Mouse (Mus musculus) layer of hippocampus, postnatal 14 days (tissue): ENCODE results near the gene Mlst8. TPM values are rescaled to one million over a fixed set of nuclear protein-coding genes. Genes with fewer than 3 reads are reported as not detected.
"Not testable (repeated sequence)": the region's sequence is repeated elsewhere in the genome, so short reads cannot be mapped to it uniquely, and the experiment has no call there.

Source experiments
- DNase-seq, 2 experiments: peaks; one replicate each; pipeline ENCODE4 v3.0.0; 2021 to 2022; ENCODE audit warnings: low spot score in 2 of 2, mixed read lengths in 1 of 2
- total RNA-seq, 2 experiments: library from RNA; stranded (reverse); gene quantifications; 2 replicates each; pipeline ENCODE4 v1.2.3; 2021

The Mlst8 gene
- total RNA-seq, 2 experiments from 2014 or later: 30.7 to 32.1 TPM

DNA sequence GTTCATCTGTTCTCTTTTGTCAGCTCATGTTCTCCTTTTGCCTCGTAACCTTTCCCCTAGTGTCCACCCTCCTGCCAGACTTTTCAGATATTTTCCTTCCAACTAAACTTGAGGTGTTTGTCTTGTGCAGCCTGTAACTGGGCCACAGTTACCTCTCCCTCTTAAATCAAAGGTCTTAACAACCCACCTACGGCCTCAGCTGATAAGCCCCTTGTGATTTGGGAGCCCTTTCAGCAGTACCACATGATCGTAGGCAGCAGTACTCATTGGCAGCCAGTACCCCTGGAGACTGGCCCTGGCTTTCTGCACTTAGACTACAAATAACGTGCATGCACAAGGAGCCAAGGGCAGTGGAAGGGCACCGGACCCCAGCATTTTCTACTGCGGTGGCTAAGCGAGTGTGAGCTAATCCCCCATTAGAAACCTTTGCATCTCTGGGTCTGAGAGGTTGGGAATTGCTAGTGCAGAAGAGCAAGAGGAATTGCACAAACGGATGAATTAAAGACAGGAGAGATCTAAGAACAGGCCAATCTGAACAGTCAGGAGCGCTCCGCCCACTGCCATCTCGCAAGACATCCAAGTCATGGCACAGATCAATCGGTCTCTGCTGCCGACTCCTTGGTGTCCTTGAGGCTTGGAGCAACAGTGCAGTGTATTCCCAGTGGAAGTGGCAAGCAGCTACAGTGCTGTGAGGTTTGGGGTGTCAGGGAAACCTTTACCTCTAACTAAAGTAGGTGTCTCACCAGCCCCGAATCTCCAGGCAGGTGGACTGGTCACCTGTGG lies 49.5 kb downstream of the Mlst8 start:
- DNase-seq: peak in 1 of 2 experiments; percentile 28

DNA sequence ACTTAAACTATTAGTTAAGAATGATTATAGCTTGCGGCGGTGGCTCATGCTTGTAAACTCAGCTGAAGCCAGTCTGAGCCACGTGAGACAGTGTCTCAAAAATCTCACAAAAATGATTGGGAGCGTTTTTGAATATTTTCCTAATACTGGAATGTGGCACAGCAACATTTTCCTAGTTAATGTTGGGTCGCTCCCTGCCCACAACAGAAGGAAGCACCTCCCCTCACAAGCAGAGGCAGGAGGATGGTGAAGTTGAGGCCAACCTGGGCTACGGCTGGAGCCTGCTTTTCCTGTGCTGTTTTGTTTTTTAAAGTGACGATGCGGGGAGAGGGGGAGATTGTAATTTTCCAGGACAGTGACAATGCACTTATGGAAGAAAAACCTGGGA lies 51.7 kb downstream of the Mlst8 start:
- DNase-seq: no peak

DNA sequence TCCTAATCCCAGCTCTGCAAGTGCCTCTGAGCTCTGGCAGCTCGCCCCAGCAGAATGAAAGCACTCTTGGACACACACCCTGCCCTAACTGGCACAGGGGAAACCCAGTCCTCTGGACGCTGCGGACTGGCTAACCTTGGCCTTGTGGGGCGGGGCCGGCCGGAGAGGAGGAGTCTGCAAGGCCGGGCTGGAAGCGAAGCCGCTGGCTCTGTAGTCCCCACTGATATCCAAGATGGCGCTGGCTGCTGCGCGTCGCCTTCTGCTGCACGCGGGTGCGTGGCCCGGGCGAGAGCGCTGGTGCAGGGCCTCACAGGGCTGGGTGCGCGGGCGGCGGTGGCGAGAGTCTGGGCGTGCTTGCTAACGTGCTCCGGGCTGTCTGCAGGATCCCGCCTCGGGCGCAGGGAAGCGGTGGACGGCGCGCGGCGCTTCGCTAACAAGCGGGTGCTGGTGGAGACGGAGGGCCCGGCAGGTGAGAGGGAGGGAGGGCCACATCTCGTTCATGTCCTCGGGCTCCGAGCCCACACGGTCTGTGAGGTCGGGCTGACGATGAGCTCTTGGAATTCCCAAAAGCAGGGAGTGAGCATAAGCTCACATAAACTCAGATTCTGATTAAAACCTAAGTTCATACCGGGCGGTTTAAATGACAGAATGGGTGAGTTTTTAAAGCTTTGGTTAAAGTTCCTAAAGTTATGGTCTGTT lies 52.3 kb downstream of the Mlst8 start, which contains the start of gene Eci1:
TSS of gene Eci1 (plus strand) at position 171 of the 699 bp plus-strand sequence.
- peak; percentile 88 to 94 for DNase-seq

DNA sequence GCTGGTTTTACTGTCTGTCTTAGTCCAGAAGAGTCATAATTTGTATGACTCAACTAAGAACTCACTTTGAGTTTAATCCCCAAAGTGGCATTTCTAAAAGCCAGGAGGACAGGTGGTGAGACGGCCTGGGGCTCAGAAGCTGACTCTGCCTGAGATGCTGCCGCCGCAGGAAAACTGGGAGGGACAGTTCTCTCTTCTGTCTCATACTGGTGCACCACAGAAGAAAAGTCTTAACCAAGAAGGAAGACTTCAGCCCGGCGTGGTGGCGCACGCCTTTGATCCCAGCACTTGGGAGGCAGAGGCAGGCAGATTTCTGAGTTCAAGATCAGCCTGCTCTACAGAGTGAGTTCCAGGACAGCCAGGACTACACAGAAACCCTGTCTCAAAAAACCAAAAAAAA lies 53.0 kb downstream of the Mlst8 start:
- DNase-seq: no peak

DNA sequence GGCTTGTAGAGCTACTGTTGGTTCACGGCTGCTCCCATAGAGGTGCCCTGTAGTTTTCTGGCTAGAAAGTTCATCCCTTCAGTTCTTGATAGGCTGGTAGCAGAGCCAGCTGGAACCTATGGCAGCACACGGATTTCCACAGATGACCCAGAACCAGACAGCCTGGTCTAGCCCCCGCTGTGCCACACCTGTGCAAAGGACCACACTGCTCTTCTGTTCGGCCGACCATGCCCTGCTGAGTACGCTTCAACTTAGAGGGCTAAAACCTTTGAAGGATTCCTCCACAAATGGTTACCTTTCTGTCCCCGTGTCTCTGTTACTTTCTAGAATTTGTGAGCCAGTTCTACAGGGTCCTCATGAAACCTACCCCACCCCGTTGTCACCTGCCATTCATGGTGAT lies 53.6 kb downstream of the Mlst8 start:
- DNase-seq: not testable (repeated sequence)

DNA sequence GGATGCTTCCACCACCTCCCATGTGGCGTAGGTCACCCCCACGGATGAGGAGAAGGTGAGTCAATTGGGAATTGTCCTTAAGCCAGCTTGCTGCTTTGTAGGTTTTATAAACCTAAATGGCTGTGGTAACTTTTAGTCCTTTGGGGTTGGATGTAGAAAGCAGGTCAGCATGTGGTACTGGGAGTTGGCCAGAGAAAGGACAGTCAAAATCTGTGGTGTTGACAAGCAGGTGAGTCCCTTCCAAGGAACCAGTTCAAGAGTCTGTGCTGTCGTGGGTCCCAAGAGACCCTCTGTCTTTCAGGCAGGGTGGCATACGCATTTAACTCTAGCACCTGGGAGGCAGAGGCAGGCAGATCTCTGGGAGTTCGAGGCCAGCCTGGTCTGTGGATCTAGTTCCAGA lies 54.4 kb downstream of the Mlst8 start:
- DNase-seq: no peak

Other genes starting within 250 kb of the Mlst8 start
- gene Ccnf, start 227.6 kb downstream of the Mlst8 start, total RNA-seq: 1 to 10 TPM; 5.9 to 8.2 TPM
- 1 to 10 TPM; 1.3 to 1.8 TPM for gene Abca17, start 128.0 kb downstream of the Mlst8 start, total RNA-seq
- gene Abca3, start 127.1 kb downstream of the Mlst8 start, total RNA-seq: 100 to 1,000 TPM; 102 to 104 TPM
- 100 to 1,000 TPM; 133 to 141 TPM for gene Rnps1, start 64.5 kb downstream of the Mlst8 start, total RNA-seq
- gene Eci1, start 52.4 kb downstream of the Mlst8 start, total RNA-seq: 10 to 100 TPM; 25.4 to 28.0 TPM
- gene Dnase1l2, start 36.0 kb downstream of the Mlst8 start, total RNA-seq: 1 to 10 TPM; 5.2 to 8.1 TPM
- gene E4f1, start 8.8 kb downstream of the Mlst8 start, total RNA-seq: 10 to 100 TPM; 27.8 to 32.3 TPM
- 10 to 100 TPM; 71.8 to 73.5 TPM for gene Pgp, start 8.7 kb downstream of the Mlst8 start, total RNA-seq
- 1 to 10 TPM; 1.0 to 2.1 TPM for gene Bricd5, start 5.2 kb downstream of the Mlst8 start, total RNA-seq
- gene Caskin1, start 9.5 kb upstream of the Mlst8 start, total RNA-seq: 100 to 1,000 TPM; 155 to 161 TPM
- 10 to 100 TPM; 93.6 to 96.0 TPM for gene Traf7, start 48.9 kb upstream of the Mlst8 start, total RNA-seq
- 10 to 100 TPM; 60.1 to 69.3 TPM for gene Rab26, start 55.1 kb upstream of the Mlst8 start, total RNA-seq
- 10 to 100 TPM; 71.1 to 85.9 TPM for gene Pkd1, start 70.8 kb upstream of the Mlst8 start, total RNA-seq
- gene Tsc2, start 153.6 kb upstream of the Mlst8 start, total RNA-seq: 100 to 1,000 TPM; 160 to 162 TPM
- 1 to 10 TPM; 3.9 to 5.3 TPM for gene Nthl1, start 153.6 kb upstream of the Mlst8 start, total RNA-seq
- 10 to 100 TPM; 47.9 to 52.4 TPM for gene Slc9a3r2, start 171.2 kb upstream of the Mlst8 start, total RNA-seq
- 1 to 10 TPM; 3.7 to 3.9 TPM for gene Npw, start 179.4 kb upstream of the Mlst8 start, total RNA-seq
- 10 to 100 TPM; 36.5 to 40.7 TPM for gene Zfp598, start 190.6 kb upstream of the Mlst8 start, total RNA-seq
- gene Syngr3, start 210.9 kb upstream of the Mlst8 start, total RNA-seq: 100 to 1,000 TPM; 197 to 204 TPM
- 10 to 100 TPM; 18.5 to 19.8 TPM for gene Gfer, start 217.1 kb upstream of the Mlst8 start, total RNA-seq
- 1 to 10 TPM; 2.7 to 4.4 TPM for gene Noxo1, start 217.2 kb upstream of the Mlst8 start, total RNA-seq
- gene Tbl3, start 228.6 kb upstream of the Mlst8 start, total RNA-seq: 10 to 100 TPM; 28.5 to 29.1 TPM
- not detected for gene Rnf151, start 239.0 kb upstream of the Mlst8 start, total RNA-seq
- 100 to 1,000 TPM; 494 to 506 TPM for gene Rps2, start 239.0 kb upstream of the Mlst8 start, total RNA-seq
- 100 to 1,000 TPM; 186 to 200 TPM for gene Ndufb10, start 245.4 kb upstream of the Mlst8 start, total RNA-seq
- 1 to 10 TPM in 1 of 2 experiments, under 1 TPM in 1; 0.79 to 1.0 TPM for gene Rpl3l, start 248.7 kb upstream of the Mlst8 start, total RNA-seq